Mouse (Mus musculus) fibroblast of lung, adult 2 months (primary cell): ENCODE measurements around the gene Cpeb4.
"Not testable (repeated sequence)": the region's sequence is repeated elsewhere in the genome, so short reads cannot be mapped to it uniquely, and the experiment has no call there.

Experiments used
- DNase-seq: peaks from one replicate; pipeline ENCODE4 v3.0.0-alpha.2; 2011; ENCODE audit warnings: low read depth

Gene Cpeb4

DNA sequence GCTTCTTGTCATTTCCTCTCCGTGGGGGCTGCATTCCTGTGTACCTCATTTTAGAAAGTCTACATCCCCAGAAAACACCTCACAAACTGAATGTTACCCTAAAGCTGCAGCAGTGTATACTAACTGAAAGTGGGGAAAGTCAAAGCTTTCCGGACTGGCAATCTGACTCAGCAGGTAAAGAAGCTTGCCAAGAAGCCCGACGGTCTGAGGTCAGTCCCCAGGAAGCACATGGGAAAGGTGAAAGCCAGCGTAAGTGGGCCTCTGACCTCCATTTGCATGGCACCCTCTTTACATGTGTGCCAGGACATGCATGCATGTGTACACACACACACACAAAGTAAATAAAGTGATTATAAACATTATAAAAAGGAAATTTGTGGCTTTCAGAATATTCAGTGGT, 103.7 kb downstream of the Cpeb4 start:
- DNase-seq, result no peak

DNA sequence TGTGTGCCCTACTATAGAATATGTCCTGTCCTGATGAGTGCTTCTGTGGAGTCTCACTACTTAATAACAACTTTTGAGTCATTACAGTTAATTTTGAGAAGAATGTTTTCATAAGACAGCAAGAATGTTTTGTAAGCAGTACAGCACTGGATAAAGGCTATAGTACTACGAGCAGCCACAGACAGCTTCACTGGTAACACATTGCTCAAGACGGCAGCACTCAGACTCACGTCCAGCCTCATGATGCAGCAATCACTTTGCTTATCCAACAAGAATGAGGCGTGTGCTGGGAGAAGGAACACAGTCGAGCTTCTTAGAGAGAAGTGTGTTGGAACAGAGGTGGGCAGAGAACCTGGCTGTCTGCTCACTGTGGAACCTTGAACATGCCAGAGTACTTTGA, 104.1 kb downstream of the Cpeb4 start:
- no peak for DNase-seq

DNA sequence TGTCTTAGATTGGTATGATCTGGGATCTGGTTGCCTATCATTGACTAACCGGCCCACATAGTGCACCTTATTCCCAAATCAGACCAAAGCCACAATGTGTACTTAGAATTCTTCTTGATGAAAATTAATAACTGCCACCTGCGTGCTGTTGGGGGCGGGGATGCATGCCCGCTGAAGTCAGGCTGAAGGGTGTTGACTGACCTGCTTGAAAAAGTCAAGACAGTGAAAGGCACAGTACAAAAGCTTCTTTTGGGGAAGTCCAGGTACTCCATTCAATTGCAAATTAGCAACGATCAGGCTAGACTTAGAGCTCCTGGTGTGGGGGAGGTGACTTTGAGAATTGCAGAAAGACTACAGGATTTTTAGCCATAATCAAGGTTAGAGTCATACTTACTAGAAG, 108.1 kb downstream of the Cpeb4 start:
- not testable (repeated sequence) for DNase-seq

DNA sequence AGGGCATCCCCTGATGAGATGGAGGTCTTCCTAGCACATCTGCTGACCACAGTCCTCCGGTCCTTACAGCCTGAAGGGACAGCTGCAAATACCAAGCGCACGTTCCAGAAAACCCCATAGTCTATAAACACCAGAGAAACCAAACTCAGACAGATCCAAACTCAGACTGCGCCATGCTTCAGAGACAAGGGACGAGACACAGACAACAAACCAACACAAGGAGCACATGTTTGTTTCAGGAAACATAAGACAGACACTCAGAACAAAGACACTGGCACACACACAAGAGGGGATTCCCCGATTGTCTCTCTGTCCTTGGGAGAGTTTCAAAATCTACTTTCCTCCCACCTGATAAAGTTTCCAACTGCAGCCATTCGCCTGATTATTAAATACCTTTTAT, 109.8 kb downstream of the Cpeb4 start:
- DNase-seq, result no peak

DNA sequence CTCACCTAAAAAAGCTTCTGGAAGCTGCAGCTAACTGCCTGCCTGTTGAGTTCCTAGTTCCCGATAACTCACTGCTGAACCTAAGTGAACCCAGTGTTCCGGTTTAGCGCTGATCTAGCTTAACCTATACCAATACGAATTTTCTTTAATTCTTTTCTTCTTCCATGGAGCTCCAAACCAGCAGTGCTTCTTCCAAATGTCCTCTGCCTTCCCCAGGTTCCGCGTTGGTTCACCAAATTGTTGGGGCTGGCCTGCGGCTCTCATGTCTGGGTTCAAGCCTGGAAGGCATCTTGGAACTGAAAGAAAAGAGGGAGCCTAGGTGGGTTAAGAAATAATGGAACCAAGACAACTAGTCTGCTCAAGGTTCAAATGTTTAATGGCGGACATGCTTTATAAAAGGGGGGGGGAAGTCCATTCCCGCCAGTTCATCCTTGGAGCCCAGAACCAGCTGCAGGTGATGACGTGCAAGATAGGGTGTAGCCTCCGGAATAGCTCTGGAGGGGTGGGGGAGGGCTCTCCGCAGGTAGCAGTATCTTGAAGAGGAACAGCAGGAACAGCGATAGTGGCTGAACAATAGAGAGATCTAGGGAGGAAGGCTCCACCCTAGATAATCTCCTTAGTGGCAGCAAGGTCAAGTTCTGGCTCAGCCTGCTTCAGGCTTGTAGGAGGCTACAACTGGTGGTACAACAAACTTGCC, 110.4 kb downstream of the Cpeb4 start:
- not testable (repeated sequence) for DNase-seq

DNA sequence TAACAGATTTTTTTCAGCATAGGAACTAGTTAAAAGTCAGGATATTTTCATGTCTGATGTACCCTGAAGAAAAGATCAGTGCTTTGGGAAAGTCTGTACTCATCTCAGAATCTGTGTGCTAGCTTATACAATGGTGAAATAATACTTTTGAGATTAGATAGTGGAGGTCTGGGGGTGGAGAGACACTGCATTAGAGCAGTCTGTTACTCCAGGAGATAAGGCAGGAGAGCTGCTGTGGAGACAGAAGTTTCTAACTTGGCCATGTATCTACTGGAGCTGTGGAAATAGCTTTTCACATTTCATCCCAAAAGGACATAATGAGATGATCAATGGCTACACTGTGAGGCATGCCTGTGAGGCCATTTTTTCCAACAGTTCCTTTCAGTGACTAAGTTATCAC, 111.2 kb downstream of the Cpeb4 start:
- no peak for DNase-seq

DNA sequence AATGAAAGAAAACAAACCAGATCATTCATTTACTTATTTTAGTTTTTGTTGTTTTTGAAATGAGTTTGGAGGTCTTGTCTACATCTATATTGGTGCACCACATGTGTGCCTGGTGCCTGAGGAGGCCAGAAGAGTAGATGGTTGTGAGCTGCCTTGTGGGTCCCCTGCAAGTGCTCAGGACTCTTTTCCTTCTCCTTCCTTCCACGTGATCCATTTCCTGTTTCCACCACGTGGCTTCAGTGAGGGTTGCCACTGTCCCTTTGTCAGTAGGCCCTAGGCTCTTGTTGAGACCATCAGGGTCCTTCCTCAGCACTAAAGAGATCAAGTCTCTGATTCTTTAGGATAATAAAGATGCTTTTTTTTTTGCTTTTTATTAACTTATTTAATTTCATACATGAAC, 112.8 kb downstream of the Cpeb4 start:
- no peak for DNase-seq
